Mouse (Mus musculus) left cerebral cortex, postnatal 14 days (tissue): ENCODE results near the gene Zfp451. TPM values are rescaled to one million over a fixed set of nuclear protein-coding genes. Genes with fewer than 3 reads are reported as not detected.
A peak's percentile ranks its signal among the peaks of the same experiment; 100 is the strongest.
"Not testable (repeated sequence)": the region's sequence is repeated elsewhere in the genome, so short reads cannot be mapped to it uniquely, and the experiment has no call there.

Experiments
- DNase-seq, 2 experiments: peaks; one replicate each; pipeline ENCODE4 v3.0.0; 2021 to 2022; ENCODE audit warnings: low spot score in 2 of 2, mixed read lengths in 1 of 2
- intact Hi-C: fragments of 180-260 bp; cut with DNase I; formaldehyde crosslinking; loops from one replicate; pipeline ENCODE4 v1.15.1; 2025
- total RNA-seq, 2 experiments: library from RNA; stranded (reverse); gene quantifications; 2 replicates each; pipeline ENCODE4 v1.2.3; 2021

The Zfp451 gene
- total RNA-seq, 2 experiments from 2014 or later, result 56.6 to 57.5 TPM

- intact Hi-C loops, result no loop called here
- no peak for DNase-seq
These were observed 48.8 kb downstream of the Zfp451 start for GRCm38 (mm10) chr1:33765468-33766080.

GRCm38 (mm10) chr1:33763826-33764225, 50.6 kb downstream of the Zfp451 start:
- DNase-seq, result no peak
- intact Hi-C loops, result no loop called here

- no peak for DNase-seq
- intact Hi-C loops, result no loop called here
These were observed 55.9 kb downstream of the Zfp451 start for GRCm38 (mm10) chr1:33758488-33758887.

- peak in 1 of 2 experiments; percentile 55 for DNase-seq
- intact Hi-C loops, result no loop called here
These were observed 56.8 kb downstream of the Zfp451 start, which contains the start of gene Bag2 for GRCm38 (mm10) chr1:33757491-33758041. Gene Bag2, minus strand, starts transcription at chr1:33757795.

- intact Hi-C loops, result no loop called here
- no peak for DNase-seq
These were observed 57.4 kb downstream of the Zfp451 start for GRCm38 (mm10) chr1:33757033-33757413.

GRCm38 (mm10) chr1:33756258-33757032, 58.0 kb downstream of the Zfp451 start:
- no peak for DNase-seq
- intact Hi-C loops, result no loop called here

- intact Hi-C loops, result no loop called here
- no peak for DNase-seq
These were observed 58.6 kb downstream of the Zfp451 start for GRCm38 (mm10) chr1:33755799-33756198.

- intact Hi-C loops, result no loop called here
- no peak for DNase-seq
These were observed 59.2 kb downstream of the Zfp451 start for GRCm38 (mm10) chr1:33754965-33755735.

- no peak for DNase-seq
- intact Hi-C loops, result no loop called here
These were observed 60.3 kb downstream of the Zfp451 start for GRCm38 (mm10) chr1:33754089-33754488.

- intact Hi-C loops, result no loop called here
- peak; percentile 65 to 87 for DNase-seq
These were observed 63.1 kb downstream of the Zfp451 start for GRCm38 (mm10) chr1:33751283-33751682.

- DNase-seq, intact Hi-C loops: not testable (repeated sequence)
These were observed 64.7 kb downstream of the Zfp451 start for GRCm38 (mm10) chr1:33749709-33750108.

GRCm38 (mm10) chr1:33749109-33749508, 65.3 kb downstream of the Zfp451 start:
- DNase-seq, result no peak
- intact Hi-C loops, result no loop called here

GRCm38 (mm10) chr1:33745901-33746300, 68.5 kb downstream of the Zfp451 start:
- intact Hi-C loops, result no loop called here
- DNase-seq, result no peak

- intact Hi-C loops, DNase-seq: not testable (repeated sequence)
These were observed 69.6 kb downstream of the Zfp451 start for GRCm38 (mm10) chr1:33744815-33745214.

- DNase-seq, result peak; percentile 44 to 74
- intact Hi-C loops, result no loop called here
These were observed 71.5 kb downstream of the Zfp451 start for GRCm38 (mm10) chr1:33742903-33743302.

GRCm38 (mm10) chr1:33739302-33739701, 75.1 kb downstream of the Zfp451 start:
- intact Hi-C loops, result loop anchor here (1.0 to 10.0 kb wide), 2 partner anchors 70 to 225 kb away; partner anchors contain the start of gene Prim2

GRCm38 (mm10) chr1:33738681-33739278, 75.6 kb downstream of the Zfp451 start:
- intact Hi-C loops, result loop anchor here (1.0 to 10.0 kb wide), 2 partner anchors 69 to 226 kb away; partner anchors contain the start of gene Prim2
- no peak for DNase-seq

More at GRCm38 (mm10) chr1:33739302-33739701, 75.1 kb downstream of the Zfp451 start:
- peak; percentile 94 for DNase-seq

GRCm38 (mm10) chr1:33738281-33738680, 76.1 kb downstream of the Zfp451 start:
- no peak for DNase-seq
- intact Hi-C loops, result loop anchor here (10.0 kb wide), 1 partner anchor 227 kb away; no protein-coding TSS in a partner anchor
